Mouse (Mus musculus): ENCODE measurements around the gene Gm49321. TPM values are rescaled to one million over a fixed set of nuclear protein-coding genes. Genes with fewer than 3 reads are reported as not detected.

The Gm49321 gene
- polyA plus RNA-seq, 1 experiment = not detected

DNA sequence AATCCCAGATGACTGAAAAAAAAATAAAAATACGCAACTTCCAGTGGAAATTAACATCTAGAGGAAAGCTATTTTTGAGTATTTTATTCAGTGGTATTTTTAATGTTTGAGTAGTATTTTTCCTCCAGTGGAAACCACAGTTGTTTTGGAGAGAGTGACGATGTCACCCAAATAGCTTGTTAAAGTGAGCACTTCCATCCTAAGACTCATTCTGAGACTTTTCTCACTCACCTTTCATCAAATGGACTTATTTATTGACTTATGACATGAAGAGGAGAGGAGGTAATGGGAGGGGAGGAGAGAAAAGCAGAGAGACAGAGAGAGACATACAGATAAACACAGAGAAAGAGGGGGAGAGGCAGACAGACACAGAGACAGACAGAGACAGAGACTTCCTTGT is 41.8 kb upstream of the Gm49321 start:
- Histone ChIP-seq H3K79me2 (ENCODE audit: control insufficient read depth, insufficient read depth) (no peaks in the 10 kb centered on the region), H3K27me3 (ENCODE audit: control insufficient read depth, insufficient read depth, insufficient read length) (no peaks in the 10 kb centered on the region), H3K36me3 (ENCODE audit: control insufficient read depth, insufficient read depth) (no peaks in the 10 kb centered on the region), H3K4me3 (ENCODE audit: insufficient read depth, poor library complexity, severe bottlenecking) (no peak overlapping the region), H3ac (ENCODE audit: control insufficient read depth, insufficient read length, low read depth) (no peak overlapping the region), H3K79me3 (ENCODE audit: low read depth) (no peaks in the 10 kb centered on the region)
- TF ChIP-seq MAX (IDR thresholded peaks at IDR 0.05) (no peak), MYOG (IDR thresholded peaks at IDR 0.05; ENCODE audit: control insufficient read depth, extremely low read depth, insufficient read length) (no peak), CTCF (IDR thresholded peaks at IDR 0.05; ENCODE audit: control insufficient read depth, insufficient read depth, insufficient read length) (no peak), USF1 (IDR thresholded peaks at IDR 0.05; ENCODE audit: low read depth) (no peak), MYOD1 (IDR thresholded peaks at IDR 0.05; ENCODE audit: control insufficient read depth, insufficient read length, low read depth) (no peak), FOSL1 (IDR thresholded peaks at IDR 0.05; ENCODE audit: insufficient read depth, low read length, poor library complexity, severe bottlenecking) (no peak), CEBPB (IDR thresholded peaks at IDR 0.05; ENCODE audit: low read depth) (no peak)

DNA sequence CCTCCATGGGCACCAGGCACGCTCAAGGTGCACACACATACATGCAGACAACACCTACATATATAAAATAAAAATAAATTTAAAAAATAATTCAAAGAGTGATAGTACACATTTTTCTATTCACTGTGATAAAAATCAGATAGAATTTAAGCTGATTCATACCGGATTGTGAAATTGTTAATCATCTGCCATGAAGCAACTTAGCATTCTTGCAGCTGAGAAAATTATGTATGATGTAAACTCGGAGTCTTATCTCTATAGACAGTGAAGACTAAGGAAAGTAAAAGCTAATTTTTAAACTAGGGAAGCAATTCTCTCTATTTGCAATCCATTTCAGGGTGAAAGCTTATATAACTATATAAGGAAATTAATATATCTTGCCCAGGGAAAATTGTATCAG is 41.0 kb upstream of the Gm49321 start:
- Histone ChIP-seq H3K79me3 (ENCODE audit: low read depth) (no peaks in the 10 kb centered on the region), H3K4me3 (ENCODE audit: insufficient read depth, poor library complexity, severe bottlenecking) (no peak overlapping the region), H3ac (ENCODE audit: control insufficient read depth, insufficient read length, low read depth) (no peak overlapping the region), H3K27me3 (ENCODE audit: control insufficient read depth, insufficient read depth, insufficient read length) (no peaks in the 10 kb centered on the region), H3K79me2 (ENCODE audit: control insufficient read depth, insufficient read depth) (no peaks in the 10 kb centered on the region), H3K36me3 (ENCODE audit: control insufficient read depth, insufficient read depth) (no peaks in the 10 kb centered on the region)
- TF ChIP-seq MYOD1 (IDR thresholded peaks at IDR 0.05; ENCODE audit: control insufficient read depth, insufficient read length, low read depth) (no peak), CEBPB (IDR thresholded peaks at IDR 0.05; ENCODE audit: low read depth) (peak; percentile 25)

DNA sequence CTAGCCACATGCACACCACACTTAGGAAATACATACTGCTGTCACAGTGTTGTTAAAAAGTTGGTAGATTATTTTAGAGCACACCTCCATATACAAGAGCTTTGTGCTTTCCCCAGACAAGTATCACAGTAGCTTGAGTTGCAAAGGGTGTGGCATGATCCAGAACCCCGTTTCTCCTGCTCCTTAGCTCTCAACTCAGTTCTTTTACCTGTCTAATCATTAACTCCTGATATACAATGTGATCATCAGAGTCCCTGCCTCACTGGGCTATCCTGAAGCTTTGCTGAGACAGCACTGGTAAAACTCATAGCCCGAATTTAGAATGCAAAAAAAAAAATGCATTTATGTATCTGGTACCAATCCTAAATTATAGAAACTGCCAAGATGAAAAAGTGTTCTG is 39.2 kb upstream of the Gm49321 start:
- TF ChIP-seq MAX (IDR thresholded peaks at IDR 0.05) = no peak
- TF ChIP-seq USF1 (IDR thresholded peaks at IDR 0.05; ENCODE audit: low read depth) = no peak
- no peak for TF ChIP-seq CEBPB (IDR thresholded peaks at IDR 0.05; ENCODE audit: low read depth)
- H3K27me3 ChIP-seq (ENCODE audit: control insufficient read depth, insufficient read depth, insufficient read length) = no peaks in the 10 kb centered on the region
- H3K36me3 ChIP-seq (ENCODE audit: control insufficient read depth, insufficient read depth) = no peaks in the 10 kb centered on the region
- H3K79me3 ChIP-seq (ENCODE audit: low read depth) = no peaks in the 10 kb centered on the region
- H3ac ChIP-seq (ENCODE audit: control insufficient read depth, insufficient read length, low read depth) = no peak overlapping the region
- H3K4me3 ChIP-seq (ENCODE audit: insufficient read depth, poor library complexity, severe bottlenecking) = no peak overlapping the region
- no peaks in the 10 kb centered on the region for H3K79me2 ChIP-seq (ENCODE audit: control insufficient read depth, insufficient read depth)

DNA sequence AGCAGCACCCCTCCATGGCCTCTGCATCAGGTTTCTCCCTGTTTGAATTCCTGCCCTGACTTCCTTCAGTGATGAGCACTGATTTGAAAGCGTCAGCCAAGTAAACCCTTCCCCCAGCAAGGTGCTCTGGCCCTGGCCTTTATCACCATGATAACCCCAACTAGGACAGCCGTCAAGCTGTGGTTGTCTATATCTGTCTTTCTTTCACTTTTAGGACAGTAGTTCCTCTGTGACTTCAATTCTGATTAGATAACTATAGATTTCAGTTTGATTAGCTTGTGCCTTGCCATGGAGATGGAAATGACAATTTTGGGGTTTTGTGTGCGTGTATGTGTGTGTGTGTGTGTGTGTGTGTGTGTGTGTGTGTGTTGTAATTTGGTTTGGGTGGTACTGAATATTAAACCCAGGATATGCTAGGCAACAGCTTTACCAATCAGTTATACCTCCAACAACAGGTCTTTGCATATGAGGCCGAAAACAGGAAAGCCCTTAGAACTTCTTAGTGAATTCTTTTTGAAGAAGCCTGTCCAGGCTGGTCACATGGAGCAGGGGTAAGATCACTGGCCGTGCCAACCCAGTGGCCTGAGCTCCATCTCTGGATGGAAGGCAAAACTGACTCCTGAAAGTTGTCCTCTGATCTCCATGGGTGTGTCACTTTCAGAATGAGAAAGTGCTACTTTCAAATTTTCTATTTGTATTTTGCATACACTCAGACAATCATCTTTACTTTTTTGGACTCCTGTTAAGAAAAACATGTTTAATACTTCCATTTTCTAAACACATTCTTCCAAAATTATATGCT is 33.1 kb upstream of the Gm49321 start:
- H3ac ChIP-seq (ENCODE audit: control insufficient read depth, insufficient read length, low read depth) = no peak overlapping the region
- H3K36me3 ChIP-seq (ENCODE audit: control insufficient read depth, insufficient read depth) = no peaks in the 10 kb centered on the region
- H3K79me2 ChIP-seq (ENCODE audit: control insufficient read depth, insufficient read depth) = peaks cover 11% of the 10 kb centered on the region
- H3K79me3 ChIP-seq (ENCODE audit: low read depth) = peaks cover 9% of the 10 kb centered on the region
- no peak overlapping the region for H3K4me3 ChIP-seq (ENCODE audit: insufficient read depth, poor library complexity, severe bottlenecking)
- no peaks in the 10 kb centered on the region for H3K27me3 ChIP-seq (ENCODE audit: control insufficient read depth, insufficient read depth, insufficient read length)
- TF ChIP-seq USF1 (IDR thresholded peaks at IDR 0.05; ENCODE audit: low read depth) (peak; percentile 7), CTCF (IDR thresholded peaks at IDR 0.05; ENCODE audit: control insufficient read depth, insufficient read depth, insufficient read length) (no peak)

DNA sequence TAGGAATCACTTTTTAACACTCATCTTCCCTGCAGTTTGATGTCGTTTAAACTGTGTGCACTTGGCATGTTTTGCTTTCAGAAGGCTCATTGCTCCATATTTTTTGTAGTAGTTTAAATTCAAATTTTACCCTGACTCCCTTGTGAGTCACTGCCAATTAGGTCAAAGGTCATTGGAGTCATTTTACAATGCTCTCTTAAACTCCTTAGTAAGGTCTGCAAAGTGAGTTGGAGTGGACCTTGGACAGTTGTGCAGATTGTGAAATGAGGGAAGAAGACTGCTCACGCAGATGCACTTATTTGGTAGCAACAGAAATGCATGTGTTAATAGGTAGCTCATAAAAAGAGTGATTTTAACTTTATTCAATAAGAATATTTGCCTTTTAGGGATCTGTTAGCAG is 32.4 kb upstream of the Gm49321 start:
- peak; percentile 32 for TF ChIP-seq CEBPB (IDR thresholded peaks at IDR 0.05; ENCODE audit: low read depth)
- TF ChIP-seq MAX (IDR thresholded peaks at IDR 0.05) = no peak
- TF ChIP-seq FOSL1 (IDR thresholded peaks at IDR 0.05; ENCODE audit: insufficient read depth, low read length, poor library complexity, severe bottlenecking) = no peak
- no peak for TF ChIP-seq CTCF (IDR thresholded peaks at IDR 0.05; ENCODE audit: control insufficient read depth, insufficient read depth, insufficient read length)
- TF ChIP-seq USF1 (IDR thresholded peaks at IDR 0.05; ENCODE audit: low read depth) = no peak
- TF ChIP-seq MYOD1 (IDR thresholded peaks at IDR 0.05; ENCODE audit: control insufficient read depth, insufficient read length, low read depth) = no peak
- no peak for TF ChIP-seq MYOG (IDR thresholded peaks at IDR 0.05; ENCODE audit: control insufficient read depth, extremely low read depth, insufficient read length)
- H3K79me2 ChIP-seq (ENCODE audit: control insufficient read depth, insufficient read depth) = peaks cover 18% of the 10 kb centered on the region
- H3K79me3 ChIP-seq (ENCODE audit: low read depth) = peaks cover 16% of the 10 kb centered on the region
- no peak overlapping the region for H3K4me3 ChIP-seq (ENCODE audit: insufficient read depth, poor library complexity, severe bottlenecking)
- no peaks in the 10 kb centered on the region for H3K36me3 ChIP-seq (ENCODE audit: control insufficient read depth, insufficient read depth)
- no peak overlapping the region for H3ac ChIP-seq (ENCODE audit: control insufficient read depth, insufficient read length, low read depth)
- H3K27me3 ChIP-seq (ENCODE audit: control insufficient read depth, insufficient read depth, insufficient read length) = no peaks in the 10 kb centered on the region

DNA sequence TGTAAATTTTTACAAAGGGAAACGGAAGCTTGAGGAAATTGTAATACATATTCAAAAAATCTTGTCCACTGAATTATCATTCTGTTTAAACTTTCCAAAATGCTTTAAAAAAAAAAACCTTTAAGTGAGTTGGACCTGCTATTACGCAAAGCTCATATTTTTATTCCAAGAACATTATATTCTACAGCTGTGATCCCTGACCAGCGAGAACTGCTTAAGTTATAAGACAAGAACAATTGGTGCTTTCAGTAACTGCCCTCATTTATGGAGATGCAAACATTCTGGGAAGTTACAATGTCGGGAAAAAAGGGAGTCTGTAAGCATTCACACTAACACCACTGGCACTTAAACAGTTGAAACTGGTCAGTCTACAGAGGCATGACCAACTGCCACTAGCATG is 31.9 kb upstream of the Gm49321 start:
- TF ChIP-seq MYOG (IDR thresholded peaks at IDR 0.05; ENCODE audit: control insufficient read depth, extremely low read depth, insufficient read length) (no peak), MYOD1 (IDR thresholded peaks at IDR 0.05; ENCODE audit: control insufficient read depth, insufficient read length, low read depth) (no peak), CEBPB (IDR thresholded peaks at IDR 0.05; ENCODE audit: low read depth) (no peak), MAX (IDR thresholded peaks at IDR 0.05) (no peak), USF1 (IDR thresholded peaks at IDR 0.05; ENCODE audit: low read depth) (no peak), FOSL1 (IDR thresholded peaks at IDR 0.05; ENCODE audit: insufficient read depth, low read length, poor library complexity, severe bottlenecking) (no peak), CTCF (IDR thresholded peaks at IDR 0.05; ENCODE audit: control insufficient read depth, insufficient read depth, insufficient read length) (no peak)
- H3K79me3 ChIP-seq (ENCODE audit: low read depth) = peaks cover 21% of the 10 kb centered on the region
- H3K4me3 ChIP-seq (ENCODE audit: insufficient read depth, poor library complexity, severe bottlenecking) = no peak overlapping the region
- no peaks in the 10 kb centered on the region for H3K27me3 ChIP-seq (ENCODE audit: control insufficient read depth, insufficient read depth, insufficient read length)
- peaks cover 23% of the 10 kb centered on the region for H3K79me2 ChIP-seq (ENCODE audit: control insufficient read depth, insufficient read depth)
- no peak overlapping the region for H3ac ChIP-seq (ENCODE audit: control insufficient read depth, insufficient read length, low read depth)
- no peaks in the 10 kb centered on the region for H3K36me3 ChIP-seq (ENCODE audit: control insufficient read depth, insufficient read depth)
